Mouse (Mus musculus): ENCODE data around the gene Jag2. TPM values are rescaled to one million over a fixed set of nuclear protein-coding genes. Genes with fewer than 3 reads are reported as not detected.

Jag2 gene
- total RNA-seq (2021), result 10 to 100 TPM; 18.0 to 19.6 TPM
- long read RNA-seq, experiment 1, partial matches to known transcripts, result 1 of 6 reads
- long read RNA-seq, experiment 1, other reads (novel, unspliced or antisense), result 5 of 6 reads
- long read RNA-seq, experiment 2, partial matches to known transcripts, result 3 of 7 reads
- long read RNA-seq, experiment 2, other reads (novel, unspliced or antisense), result 4 of 7 reads

DNA sequence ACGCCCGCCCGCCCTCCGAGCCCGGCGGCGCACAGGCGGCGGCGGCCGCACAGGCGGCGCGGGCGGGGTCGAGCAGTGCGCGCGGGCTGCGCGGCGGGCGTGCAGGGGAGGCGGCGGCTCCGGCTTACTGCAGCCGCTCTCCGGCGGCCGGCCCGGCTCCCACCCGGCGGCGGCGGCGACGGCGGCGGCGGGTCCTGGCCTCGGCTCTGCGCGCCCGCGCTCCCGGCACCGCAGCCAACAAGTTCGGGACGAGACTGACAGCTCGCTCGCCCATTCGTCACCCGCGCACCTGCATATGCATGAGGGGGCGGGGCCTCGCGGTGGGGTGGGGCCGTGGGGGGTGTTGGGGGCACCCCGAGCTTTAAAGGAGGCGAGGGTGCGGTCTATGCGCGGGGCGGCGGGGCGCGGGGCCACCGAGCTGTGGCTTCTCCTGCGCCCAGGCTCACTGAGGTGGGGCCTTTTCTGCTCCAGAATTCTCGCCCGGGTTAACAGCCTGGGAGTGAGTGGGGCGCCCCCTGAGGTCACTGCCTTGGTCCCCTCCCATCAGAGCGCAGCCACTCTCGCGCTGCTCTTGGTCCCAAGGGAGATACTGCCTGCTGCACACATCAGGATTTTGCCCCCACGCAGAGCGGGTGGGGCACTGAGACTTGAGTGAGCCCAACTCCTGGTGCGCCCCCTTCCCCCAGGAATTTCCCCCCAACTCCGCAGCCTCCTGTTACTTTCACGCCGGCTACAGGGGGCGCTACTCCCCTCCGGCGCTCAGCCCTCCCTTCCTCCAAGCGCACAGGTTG, at the start of gene Jag2:
Gene Jag2, minus strand, starts transcription at position 215 of the 791 bp plus-strand sequence.
- peak; percentile 62 to 73 for DNase-seq
- intact Hi-C loops (cut with DNase I), result loop anchor here (2.0 kb wide), 1 partner anchor 53 kb away; no protein-coding TSS in a partner anchor

DNA sequence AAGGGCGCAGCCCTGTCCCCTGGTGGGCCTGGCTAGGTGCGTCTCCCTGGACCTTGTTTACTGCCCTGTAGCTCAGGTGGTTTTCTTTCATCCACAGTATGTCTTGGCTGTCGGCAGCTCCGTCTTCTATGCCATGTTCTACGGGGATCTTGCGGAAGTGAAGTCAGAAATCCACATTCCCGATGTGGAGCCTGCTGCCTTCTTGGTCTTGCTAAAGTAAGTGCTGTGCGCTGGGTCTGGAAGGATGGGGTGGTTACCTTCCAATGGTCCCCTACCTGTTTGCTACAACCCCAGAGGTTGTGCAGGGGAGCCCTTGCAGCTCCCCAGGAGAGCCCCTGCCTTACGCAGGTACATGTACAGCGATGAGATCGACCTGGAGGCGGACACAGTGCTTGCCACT, 47.6 kb upstream of the Jag2 start:
- intact Hi-C loops (cut with DNase I), result no loop called here
- DNase-seq, result no peak

DNA sequence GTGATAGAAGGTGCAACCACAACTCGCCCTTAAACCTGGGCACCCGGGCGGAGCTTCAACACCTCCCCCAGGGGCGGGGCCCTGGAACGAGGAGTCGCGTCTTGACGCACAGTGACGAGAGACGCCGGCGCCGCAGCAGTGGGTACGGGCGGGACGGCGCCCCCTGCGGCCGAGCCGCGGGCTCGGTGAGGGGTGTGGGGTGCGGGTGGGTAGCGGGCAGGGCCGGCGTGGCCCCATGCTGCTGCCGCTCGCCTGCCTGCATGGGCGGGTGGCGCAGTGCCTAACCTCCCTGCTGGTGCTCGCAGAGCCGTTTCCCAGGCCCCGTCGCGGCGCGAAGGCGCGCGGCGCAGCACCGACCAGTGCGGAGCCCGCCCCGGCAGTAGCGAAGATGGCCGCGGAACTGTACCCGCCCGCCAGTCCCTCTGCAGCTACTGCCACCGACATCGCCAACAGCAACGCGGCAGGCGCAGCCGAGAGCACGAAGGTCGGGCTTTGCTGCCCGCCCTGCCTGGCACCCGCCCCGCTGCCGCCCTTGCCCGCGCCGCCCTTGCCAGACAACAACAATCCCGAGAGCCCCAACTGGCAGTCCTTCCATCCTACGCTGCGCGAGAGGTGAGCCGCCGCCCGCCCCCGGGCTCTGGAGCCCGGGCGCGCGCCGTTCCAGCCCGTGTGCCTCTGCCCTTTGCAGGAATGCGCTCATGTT, 46.9 kb upstream of the Jag2 start, which contains the start of gene Btbd6:
Gene Btbd6, plus strand, starts transcription at position 112 of the 703 bp plus-strand sequence.
- intact Hi-C loops (cut with DNase I), result no loop called here
- peak; percentile 78 to 79 for DNase-seq

DNA sequence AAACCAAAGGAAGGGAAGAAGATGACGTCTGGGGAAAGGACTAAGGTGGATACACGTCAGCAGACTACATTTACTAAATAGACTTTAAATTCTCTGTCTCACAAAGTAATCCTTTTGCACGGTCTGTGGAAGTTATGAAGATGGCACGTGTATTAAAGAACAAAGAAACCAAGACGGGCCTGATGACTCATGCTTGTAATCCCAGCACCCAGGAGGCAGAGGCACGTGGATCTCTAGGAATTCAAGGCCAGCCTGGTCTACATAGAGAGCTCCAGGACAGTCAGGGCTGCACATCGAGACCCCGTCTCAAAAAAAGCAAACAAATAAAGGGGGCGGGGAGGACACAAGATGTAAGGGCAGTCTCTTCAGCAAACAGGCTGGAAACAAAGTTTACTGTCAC, 45.2 kb upstream of the Jag2 start:
- no peak for DNase-seq
- intact Hi-C loops (cut with DNase I), result no loop called here

DNA sequence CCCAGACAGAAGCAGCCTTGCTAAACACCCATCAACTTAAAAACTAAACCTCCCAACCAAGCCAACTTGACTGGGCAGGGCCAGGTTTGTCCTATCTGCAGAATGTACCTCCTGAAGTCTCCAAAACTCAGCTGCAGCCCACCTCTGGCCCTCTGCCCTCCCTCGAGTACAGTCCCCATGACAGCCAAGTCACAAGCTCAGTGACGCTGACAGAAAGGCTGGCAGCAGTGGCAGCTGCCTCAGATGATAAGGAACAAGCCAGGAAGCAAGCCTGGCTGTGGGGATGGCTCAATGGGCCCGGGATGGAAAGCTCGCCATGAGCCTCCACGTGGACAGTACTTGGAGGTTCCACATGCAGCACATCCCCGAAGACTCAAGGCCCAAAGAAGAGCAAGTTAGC, 40.0 kb upstream of the Jag2 start:
- intact Hi-C loops (cut with DNase I), result no loop called here
- no peak for DNase-seq

DNA sequence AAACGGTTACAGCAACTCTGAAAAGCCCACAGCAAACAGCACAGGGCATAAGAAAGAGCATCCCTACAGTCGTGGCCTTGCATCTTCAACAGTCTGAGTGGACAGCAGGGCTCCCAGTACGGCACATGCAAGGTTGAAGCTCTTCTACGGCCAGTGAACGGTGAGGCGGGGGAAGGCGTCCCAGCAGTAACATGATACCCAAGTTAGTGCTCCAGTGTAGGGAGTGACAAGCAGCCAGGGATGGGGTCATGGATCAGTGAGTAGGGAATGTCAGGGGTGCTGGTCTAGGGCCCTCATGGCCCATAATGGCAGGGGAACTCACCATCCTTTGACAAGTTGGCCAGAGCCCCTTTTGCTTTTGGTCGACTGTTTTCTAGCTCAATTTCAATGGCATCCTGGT, 39.4 kb upstream of the Jag2 start:
- intact Hi-C loops (cut with DNase I), result no loop called here
- no peak for DNase-seq

DNA sequence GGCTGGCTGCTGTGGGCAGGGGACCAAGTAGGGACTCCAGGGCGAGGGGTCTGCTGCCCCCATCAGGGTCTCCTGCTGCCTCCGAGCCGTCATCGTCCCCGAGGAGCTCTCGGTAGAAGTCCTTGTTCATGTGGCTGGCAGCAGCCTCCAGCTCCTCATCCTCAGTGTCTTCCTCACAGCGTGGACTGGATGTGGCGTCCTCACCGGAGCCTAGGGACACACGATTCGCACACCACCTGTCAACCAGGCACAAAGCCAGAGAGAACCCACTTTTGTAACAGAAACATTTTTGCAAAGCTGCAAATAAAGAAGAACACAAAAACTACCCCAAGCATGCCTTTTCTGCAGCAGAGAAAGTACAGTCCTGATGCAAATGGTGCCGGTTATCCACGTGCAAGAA, 36.2 kb upstream of the Jag2 start:
- intact Hi-C loops (cut with DNase I), result no loop called here
- no peak for DNase-seq

DNA sequence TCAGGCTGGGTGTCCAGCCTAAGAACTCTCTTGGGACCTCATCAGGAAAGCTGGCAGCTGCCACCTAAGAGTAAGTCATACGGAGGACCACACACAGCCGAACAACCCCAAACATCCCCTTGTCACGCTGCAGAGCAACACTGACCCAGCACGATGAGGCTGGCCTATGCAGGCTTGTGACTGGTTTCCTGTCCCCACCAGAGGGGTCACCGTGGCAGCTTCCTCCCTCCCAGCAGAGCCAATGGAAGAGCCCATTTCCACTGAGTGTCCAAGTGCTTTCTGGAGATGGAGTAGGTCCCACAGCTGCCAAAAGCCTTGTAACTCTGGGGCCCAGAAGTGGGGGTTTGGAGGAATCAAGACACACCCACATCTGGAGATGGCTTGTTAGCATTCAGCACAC, 32.3 kb upstream of the Jag2 start:
- intact Hi-C loops (cut with DNase I), result no loop called here
- DNase-seq, result no peak

DNA sequence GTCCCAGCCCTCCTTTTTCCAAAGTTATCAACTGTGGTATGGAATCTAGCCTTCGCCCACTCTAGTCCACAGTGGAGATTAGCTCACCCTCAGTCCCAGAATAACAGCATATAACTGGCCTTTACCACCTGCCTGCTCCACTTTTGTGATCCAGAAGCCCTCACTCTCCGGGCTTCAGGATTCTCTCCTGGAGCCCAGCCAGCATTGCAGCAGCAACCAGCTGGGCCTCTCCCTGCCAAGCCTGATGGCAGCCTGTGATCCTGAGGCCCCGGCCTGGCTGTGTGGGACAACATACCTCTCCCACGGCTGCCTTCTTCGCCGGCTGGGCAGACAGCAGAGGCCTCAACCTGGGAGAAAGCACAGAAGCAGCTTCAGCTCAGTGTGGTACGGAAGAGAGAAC, 31.9 kb upstream of the Jag2 start:
- intact Hi-C loops (cut with DNase I), result no loop called here
- peak in 1 of 2 experiments; percentile 58 for DNase-seq

DNA sequence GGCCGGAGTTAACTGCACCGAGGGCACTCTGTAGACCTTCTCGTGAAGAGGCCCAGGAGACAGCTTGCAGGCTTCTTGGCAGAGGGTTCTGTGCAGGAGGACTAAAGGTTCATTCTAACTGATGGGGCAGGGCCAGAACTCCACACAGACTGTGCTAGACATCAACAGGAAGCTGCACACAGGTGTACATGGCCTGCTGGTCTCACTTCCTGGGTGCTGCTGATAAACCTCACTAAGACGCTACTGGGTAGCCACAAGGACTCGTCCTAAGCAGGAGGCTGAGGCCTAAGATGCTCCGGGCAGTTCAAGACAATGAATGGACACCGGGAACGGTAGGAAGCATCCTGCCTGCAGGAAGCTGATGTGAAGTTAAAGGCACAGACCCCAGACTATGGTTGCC, 29.8 kb upstream of the Jag2 start:
- intact Hi-C loops (cut with DNase I), result no loop called here
- no peak for DNase-seq

DNA sequence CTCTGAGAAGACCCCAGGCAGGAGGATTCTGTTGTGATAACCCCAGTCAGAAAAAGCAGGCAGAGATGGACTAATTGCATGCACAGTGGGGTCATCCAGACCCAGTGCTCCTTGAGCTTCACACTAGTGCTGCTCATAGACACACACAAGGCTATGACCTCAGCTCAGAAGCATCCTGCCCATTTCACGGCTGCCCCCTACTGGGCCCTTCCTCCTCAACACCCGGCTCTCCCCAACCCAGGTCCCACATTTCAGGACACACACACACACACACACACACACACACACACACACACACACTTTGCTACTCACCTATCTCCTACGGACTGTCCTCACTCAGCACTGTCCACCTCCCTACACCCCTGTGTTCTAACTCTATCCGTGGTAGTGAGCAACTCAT, 28.7 kb upstream of the Jag2 start:
- intact Hi-C loops (cut with DNase I), result no loop called here
- DNase-seq, result peak; percentile 36 to 43

DNA sequence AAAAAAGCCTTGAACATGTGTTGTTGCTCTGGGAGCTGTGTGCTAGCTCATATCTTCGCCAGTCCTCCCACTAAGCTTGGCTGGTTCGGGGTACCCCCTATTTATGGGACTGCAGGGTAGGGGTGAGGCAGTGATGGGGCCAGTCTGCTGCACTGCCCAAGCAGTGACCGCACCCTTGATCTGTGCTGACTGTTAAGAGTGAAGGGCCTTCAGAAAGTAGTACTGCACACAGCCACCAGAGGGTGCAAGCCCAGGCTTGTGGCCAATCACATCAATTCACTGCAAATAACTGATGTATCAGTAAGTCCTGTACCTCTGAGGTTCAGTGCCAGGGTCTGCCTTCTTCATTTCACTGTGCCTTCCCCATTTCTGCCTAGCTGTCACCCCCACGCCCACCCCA, 26.2 kb upstream of the Jag2 start:
- intact Hi-C loops (cut with DNase I), result no loop called here
- DNase-seq, result peak; percentile 66 to 83

DNA sequence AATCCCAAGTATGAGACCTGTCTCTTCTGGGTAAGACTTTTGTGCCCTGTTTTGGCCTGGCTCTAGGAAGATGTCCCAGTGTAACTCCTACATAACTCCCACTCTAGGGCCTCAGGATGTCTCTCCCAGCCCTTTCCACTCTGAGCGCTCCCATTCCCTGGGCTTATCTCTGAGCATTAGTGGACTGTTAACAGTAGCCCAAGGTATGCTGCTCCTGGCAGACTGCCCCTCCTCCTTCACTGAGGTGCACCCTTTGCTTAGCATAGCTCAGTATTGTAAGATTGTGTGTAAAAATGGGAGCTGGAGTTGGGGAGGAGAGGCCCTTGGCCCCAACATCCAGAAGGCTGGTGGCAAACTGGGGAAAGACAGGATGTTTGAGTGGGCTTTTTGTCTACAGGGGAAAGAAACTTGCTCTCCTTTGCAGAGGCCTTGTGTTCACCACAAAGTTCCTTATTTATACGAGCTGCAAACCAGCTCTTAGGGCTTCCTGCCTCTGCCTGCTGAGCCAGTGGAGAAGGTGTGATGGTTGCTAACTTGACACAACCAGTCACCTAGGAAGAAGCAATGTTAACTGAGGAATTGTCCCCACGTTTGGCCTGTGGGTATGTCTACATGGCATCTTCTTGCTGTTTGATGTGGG, 23.5 kb upstream of the Jag2 start:
- intact Hi-C loops (cut with DNase I), result no loop called here
- DNase-seq, result no peak

DNA sequence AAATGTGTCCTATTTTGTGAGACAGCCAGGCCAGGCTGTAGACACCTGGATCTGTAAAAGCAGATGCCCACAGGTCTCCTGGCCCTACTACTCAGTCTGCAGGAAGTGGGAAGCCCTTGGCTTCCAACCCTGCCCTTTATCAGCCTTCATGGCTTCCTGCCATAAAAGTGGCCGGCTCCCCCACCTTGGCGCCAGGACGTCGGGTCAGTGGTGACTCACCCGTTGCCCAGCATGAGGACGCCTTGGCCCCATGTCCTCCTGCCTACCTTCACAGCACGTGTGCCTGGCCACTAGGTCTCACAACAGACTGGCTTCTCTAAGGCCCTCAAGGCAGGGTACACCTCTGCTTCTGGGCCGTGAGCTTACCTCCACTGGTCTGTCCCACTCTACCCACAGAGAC, 22.9 kb upstream of the Jag2 start:
- DNase-seq, result no peak
- intact Hi-C loops (cut with DNase I), result no loop called here

DNA sequence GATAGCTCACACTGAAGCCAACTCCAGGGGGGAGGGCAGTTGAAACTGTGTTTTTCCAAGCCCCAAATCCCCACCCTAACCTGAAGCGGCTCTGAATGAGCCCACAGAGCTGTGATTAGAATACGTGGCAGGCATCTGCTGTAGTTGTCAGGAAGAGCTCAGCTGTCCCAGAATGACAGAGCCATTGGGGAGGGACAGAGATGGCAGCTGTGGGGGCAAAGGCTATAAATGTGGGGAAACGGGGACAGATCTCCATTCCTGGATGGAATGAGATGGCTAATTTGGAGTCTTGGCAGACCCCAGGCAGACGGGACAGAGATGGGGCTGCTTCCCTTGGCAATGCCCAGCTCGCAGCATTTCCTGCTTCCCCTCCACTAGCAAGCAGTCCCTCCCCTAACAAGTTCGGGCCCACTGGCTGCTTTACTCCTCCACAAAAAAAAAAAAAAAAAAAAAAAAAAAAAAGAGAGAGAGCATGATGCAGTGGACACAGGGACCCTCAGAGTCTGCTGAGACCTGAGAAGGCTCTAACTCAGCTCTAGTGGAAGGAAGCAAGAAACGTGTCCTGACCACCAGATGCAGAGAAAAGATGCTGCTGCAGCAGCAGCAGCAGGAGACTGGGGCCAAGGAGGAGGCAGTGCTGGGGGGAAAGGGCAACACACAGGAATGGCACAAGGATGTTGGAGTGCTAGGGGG, 21.7 kb upstream of the Jag2 start:
- no peak for DNase-seq
- intact Hi-C loops (cut with DNase I), result no loop called here

DNA sequence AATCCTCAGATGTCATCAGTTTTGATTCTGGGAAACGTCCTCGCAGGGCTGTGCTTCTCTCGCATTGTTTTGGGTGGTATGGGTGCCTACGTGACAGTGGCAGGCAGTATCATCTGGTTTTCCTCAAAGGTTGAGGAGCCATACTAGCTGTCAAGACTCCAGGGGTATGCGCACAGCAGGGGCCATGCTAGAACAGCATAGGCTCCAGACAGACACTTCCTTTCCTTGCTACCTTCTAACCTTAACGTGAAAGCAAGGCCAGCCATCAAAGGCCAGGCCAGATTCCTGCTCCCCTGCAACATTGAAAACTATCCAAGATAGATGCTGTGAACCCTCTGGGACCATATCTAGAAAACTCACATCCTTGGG, 21.2 kb upstream of the Jag2 start:
- intact Hi-C loops (cut with DNase I), result no loop called here
- DNase-seq, result no peak

DNA sequence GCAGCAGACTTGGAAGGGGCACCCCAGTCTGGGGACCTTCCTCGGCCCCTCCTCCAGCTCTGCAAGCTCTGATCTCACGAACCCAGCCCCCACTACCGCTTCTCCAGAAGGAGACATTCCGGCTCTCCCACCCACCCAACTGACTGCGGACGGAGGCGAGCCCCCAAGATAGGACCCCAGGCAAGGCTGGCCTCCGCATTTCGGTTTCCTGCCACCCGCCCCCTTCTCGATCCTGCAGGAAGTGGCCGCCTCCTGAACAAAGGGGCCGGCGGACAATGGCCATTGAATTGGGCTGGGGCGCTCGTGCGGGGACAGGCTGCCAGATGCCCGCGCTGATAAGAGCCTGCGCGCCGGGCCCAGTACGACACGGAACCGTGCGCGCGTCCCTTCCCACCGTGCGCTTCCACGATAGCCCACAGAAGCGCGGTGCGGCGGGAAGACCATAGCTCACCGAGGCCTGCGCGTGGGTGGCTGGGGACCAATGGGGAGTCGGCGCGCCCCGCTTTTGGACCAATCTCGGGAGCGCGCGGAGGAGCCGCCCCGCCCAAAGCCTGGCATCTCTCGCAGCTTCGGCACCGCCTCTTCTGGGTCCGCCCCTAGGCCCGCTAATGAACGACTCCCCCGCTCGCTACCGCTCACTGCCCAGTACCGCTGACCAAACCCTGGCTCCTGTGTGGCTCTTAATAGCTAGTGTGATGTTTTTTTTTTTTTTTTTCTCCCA, 20.6 kb upstream of the Jag2 start:
- peak; percentile 76 to 82 for DNase-seq
- intact Hi-C loops (cut with DNase I), result no loop called here

DNA sequence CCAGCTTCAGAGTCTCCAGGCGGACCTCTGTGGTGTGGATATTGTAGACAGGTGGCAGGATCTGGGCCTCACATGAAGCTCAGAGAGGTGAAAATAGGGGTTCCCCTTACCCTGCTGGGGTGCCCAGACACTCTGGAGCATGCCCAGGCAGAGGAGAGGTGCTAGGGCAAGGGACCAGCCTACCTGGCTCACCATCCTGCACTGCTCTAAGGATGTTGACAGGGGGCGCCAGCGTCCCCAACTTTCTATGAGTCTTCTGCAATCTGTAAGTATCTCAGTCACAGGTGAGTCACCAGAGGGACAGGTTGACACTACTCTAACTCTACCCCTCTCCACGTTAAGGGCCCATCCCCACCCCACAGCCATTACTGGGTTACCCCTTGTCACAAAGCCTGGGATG, 17.7 kb upstream of the Jag2 start:
- intact Hi-C loops (cut with DNase I), result loop anchor here (5.0 kb wide), 1 partner anchor 70 kb away; no protein-coding TSS in a partner anchor
- no peak for DNase-seq

DNA sequence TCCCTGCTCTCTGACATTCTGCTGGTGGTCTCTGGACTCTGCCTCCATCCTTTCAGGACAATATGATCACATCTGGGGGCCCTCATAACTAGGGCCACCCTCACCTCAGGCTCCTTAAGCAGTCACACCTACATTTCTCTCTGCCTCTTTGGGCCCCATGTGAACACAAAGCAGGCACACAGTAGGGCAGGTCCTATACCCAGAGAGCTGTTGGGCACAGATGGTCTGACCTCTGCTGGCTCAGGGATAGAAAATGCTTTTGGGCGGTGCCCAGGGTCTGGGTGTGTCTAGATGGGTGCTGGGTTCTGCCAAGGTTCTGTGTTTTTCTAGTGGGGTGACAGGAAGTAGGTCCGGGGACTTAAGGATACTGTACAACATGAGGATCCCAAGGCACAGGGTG, 14.1 kb upstream of the Jag2 start:
- intact Hi-C loops (cut with DNase I), result no loop called here
- DNase-seq, result no peak

Measured in gastrocnemius, postnatal 36 days (tissue).